Mouse (Mus musculus): ENCODE measurements around the gene Ankrd24.
"Not testable (repeated sequence)": the region's sequence is repeated elsewhere in the genome, so short reads cannot be mapped to it uniquely, and the experiment has no call there.

The Ankrd24 gene

GRCm38 (mm10) chr10:81644162-81644561 is 15.8 kb downstream of the Ankrd24 start:
- no peak for DNase-seq (ENCODE audit: low read depth, low spot score)

GRCm38 (mm10) chr10:81644716-81645115 is 16.4 kb downstream of the Ankrd24 start:
- DNase-seq (ENCODE audit: low read depth, low spot score) = no peak

GRCm38 (mm10) chr10:81645391-81645790 is 17.1 kb downstream of the Ankrd24 start:
- no peak for DNase-seq (ENCODE audit: low read depth, low spot score)

GRCm38 (mm10) chr10:81646015-81646555 is 17.7 kb downstream of the Ankrd24 start:
- no peak for DNase-seq (ENCODE audit: low read depth, low spot score)

- DNase-seq (ENCODE audit: low read depth, low spot score) = peak; percentile 89
Measured at GRCm38 (mm10) chr10:81648803-81649775, 20.7 kb downstream of the Ankrd24 start, which contains the start of gene Gm10778. TSS of gene Gm10778 (plus strand) at chr10:81649059.

GRCm38 (mm10) chr10:81655178-81655577 is 26.8 kb downstream of the Ankrd24 start:
- DNase-seq (ENCODE audit: low read depth, low spot score) = no peak

- no peak for DNase-seq (ENCODE audit: low read depth, low spot score)
Measured at GRCm38 (mm10) chr10:81656174-81656573, 27.8 kb downstream of the Ankrd24 start.

GRCm38 (mm10) chr10:81687114-81687513 is 58.8 kb downstream of the Ankrd24 start:
- not testable (repeated sequence) for DNase-seq (ENCODE audit: low read depth, low spot score)
